Mouse (Mus musculus) neural tube, embryonic 14.5 days (tissue): ENCODE results near the gene Ccdc188. TPM values are rescaled to one million over a fixed set of nuclear protein-coding genes. Genes with fewer than 3 reads are reported as not detected.
A peak's percentile ranks its signal among the peaks of the same experiment; 100 is the strongest.

Source experiments
- ATAC-seq: fragments of 200-750 bp; cut with Nextera tagmentation; 2 replicates; pipeline ENCODE4 v1.8.0; 2017; ENCODE audit warnings: low read depth, mild to moderate bottlenecking, moderate TSS enrichment, moderate library complexity
- H3K27ac ChIP-seq: fragments of 300-500 bp; sonication (generic); 2 replicates; pipeline ENCODE4 v1.5.1; 2014; ENCODE audit warnings: low read depth, mild to moderate bottlenecking, control low read depth, low read length, moderate library complexity, mixed read lengths
- H3K27me3 ChIP-seq: fragments of 300-500 bp; sonication (generic); 2 replicates; pipeline ENCODE4 v1.6.1; 2014; ENCODE audit warnings: low read length; ENCODE audit not compliant: control insufficient read depth, insufficient read depth
- H3K36me3 ChIP-seq: fragments of 300-500 bp; sonication (generic); 2 replicates; pipeline ENCODE4 v1.6.1; 2014; ENCODE audit warnings: low read length, mixed read lengths; ENCODE audit not compliant: control insufficient read depth, insufficient read depth
- H3K4me1 ChIP-seq: fragments of 300-500 bp; sonication (generic); 2 replicates; pipeline ENCODE4 v1.6.1; 2014; ENCODE audit warnings: low read length; ENCODE audit not compliant: control insufficient read depth, insufficient read depth
- H3K4me2 ChIP-seq: fragments of 300-500 bp; sonication (generic); 2 replicates; pipeline ENCODE4 v1.6.1; 2014; ENCODE audit warnings: mild to moderate bottlenecking, low read depth, low read length, control low read depth
- H3K4me3 ChIP-seq: fragments of 300-500 bp; sonication (generic); 2 replicates; pipeline ENCODE4 v1.5.1; 2014; ENCODE audit warnings: low read depth, low read length, control low read depth, mixed read lengths
- H3K9ac ChIP-seq: fragments of 300-500 bp; sonication (generic); replicated peaks from 2 replicates; pipeline ENCODE4 v1.6.1; 2014; ENCODE audit warnings: low read depth, mild to moderate bottlenecking, control low read depth, low read length, mixed read lengths
- H3K9me3 ChIP-seq: fragments of 300-500 bp; sonication (generic); 2 replicates; pipeline ENCODE4 v1.6.1; 2016; ENCODE audit warnings: low read length; ENCODE audit not compliant: control insufficient read depth
- WGBS: fragments of 180-500 bp; shearing (Covaris S2); extraction: QIAGEN DNeasy Blood & Tissue Kit; methylation state at CpG from one replicate; pipeline ENCODE4 v1.1.7; 2014; 5-methylcytosine and 5-hydroxymethylcytosine counted together
- polyA plus RNA-seq: library from polyadenylated mRNA; unstranded; fragments of >200 nt; fragmentation: Nextera tagmentation; extraction: Ambion mirVana; gene quantifications from 2 replicates; pipeline ENCODE4 v1.2.1, GENCODE M21; 2014

The Ccdc188 gene
- polyA plus RNA-seq, 1 experiment from 2014 or later, result not detected

- H3K4me2 ChIP-seq, result peak overlapping the region; percentile 95; the same call in 1 of the 2 replicates
- peak overlapping the region; percentile 16; the same call in 1 of the 2 replicates for H3K9ac ChIP-seq
- 71% methylated on average over 10 of the region's 10 CpGs for WGBS
- H3K36me3 ChIP-seq, result peaks cover 31% of the 10 kb centered on the region
- H3K4me3 ChIP-seq, result peak overlapping the region; percentile 89; the same call in 1 of the 2 replicates
- H3K27me3 ChIP-seq, result no peaks in the 10 kb centered on the region
- H3K27ac ChIP-seq, result no peak overlapping the region; the same call in 1 of the 2 replicates
- ATAC-seq, result no peak
- peaks cover 29% of the 10 kb centered on the region for H3K4me1 ChIP-seq
- H3K9me3 ChIP-seq, result no peaks in the 10 kb centered on the region
Observed at GRCm38 (mm10) chr16:18250828-18251790, 33.4 kb downstream of the Ccdc188 start.

GRCm38 (mm10) chr16:18252736-18253135 lies 35.1 kb downstream of the Ccdc188 start:
- ATAC-seq, result no peak
- WGBS, result 86% methylated on average over 6 of the region's 6 CpGs
- peaks cover 45% of the 10 kb centered on the region for H3K36me3 ChIP-seq

GRCm38 (mm10) chr16:18253866-18254265 lies 36.2 kb downstream of the Ccdc188 start:
- Histone ChIP-seq H3K4me1 (peaks cover 17% of the 10 kb centered on the region), H3K4me3 (no peak overlapping the region), H3K4me2 (no peak overlapping the region), H3K27me3 (no peaks in the 10 kb centered on the region), H3K36me3 (peaks cover 53% of the 10 kb centered on the region), H3K9me3 (no peaks in the 10 kb centered on the region), H3K27ac (no peak overlapping the region), H3K9ac (no peak overlapping the region)
- 93% methylated on average over 1 of the region's 1 CpGs for WGBS
- ATAC-seq, result no peak

More at GRCm38 (mm10) chr16:18252736-18253135, 35.1 kb downstream of the Ccdc188 start:
- Histone ChIP-seq H3K4me2 (no peak overlapping the region), H3K27ac (no peak overlapping the region), H3K9ac (no peak overlapping the region), H3K4me1 (peaks cover 17% of the 10 kb centered on the region), H3K27me3 (no peaks in the 10 kb centered on the region), H3K9me3 (no peaks in the 10 kb centered on the region), H3K4me3 (no peak overlapping the region)

DNA sequence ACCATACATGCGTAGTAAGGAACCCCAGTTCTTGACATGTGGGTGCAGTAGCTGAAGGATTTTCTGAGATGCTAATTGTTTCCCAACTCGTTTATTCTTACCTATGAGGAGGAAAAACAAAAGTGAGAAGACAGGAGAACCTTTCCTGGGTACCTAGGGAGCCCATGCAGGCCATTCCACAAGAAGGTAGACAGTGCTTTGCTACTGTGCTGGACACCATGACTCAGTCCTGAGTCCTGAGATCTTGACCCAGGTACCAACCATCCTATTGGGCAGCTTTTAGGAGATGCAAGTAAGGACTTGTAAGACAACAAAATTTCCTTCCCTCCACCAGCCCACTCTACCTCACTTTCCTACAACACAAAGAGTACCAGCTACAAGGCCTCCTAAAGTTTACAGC lies 40.5 kb downstream of the Ccdc188 start, which contains the start of gene Gm49776:
Gene Gm49776 (minus strand): TSS at position 101 of the 400 bp plus-strand sequence.
- H3K9ac ChIP-seq, result no peak within 1 kb of the TSS
- H3K9me3 ChIP-seq, result no peaks in the 10 kb centered on the region
- peaks cover 69% of the 10 kb centered on the region for H3K36me3 ChIP-seq
- no peak within 1 kb of the TSS for H3K4me3 ChIP-seq
- ATAC-seq, result no peak
- WGBS, result 98% methylated on average over 2 of the region's 2 CpGs
- H3K4me2 ChIP-seq, result no peak within 1 kb of the TSS
- no peaks in the 10 kb centered on the region for H3K4me1 ChIP-seq
- no peaks in the 10 kb centered on the region for H3K27me3 ChIP-seq
- H3K27ac ChIP-seq, result no peak within 1 kb of the TSS

GRCm38 (mm10) chr16:18265024-18265423 lies 47.3 kb downstream of the Ccdc188 start:
- no peak overlapping the region for H3K9ac ChIP-seq
- no peak overlapping the region for H3K27ac ChIP-seq
- H3K9me3 ChIP-seq, result no peaks in the 10 kb centered on the region
- peaks cover 41% of the 10 kb centered on the region for H3K36me3 ChIP-seq
- WGBS, result 90% methylated on average over 2 of the region's 2 CpGs
- no peaks in the 10 kb centered on the region for H3K4me1 ChIP-seq
- no peak overlapping the region for H3K4me3 ChIP-seq
- no peaks in the 10 kb centered on the region for H3K27me3 ChIP-seq
- H3K4me2 ChIP-seq, result no peak overlapping the region
- ATAC-seq, result no peak

GRCm38 (mm10) chr16:18268182-18268581 lies 50.5 kb downstream of the Ccdc188 start:
- H3K9me3 ChIP-seq, result no peaks in the 10 kb centered on the region
- H3K36me3 ChIP-seq, result peaks cover 48% of the 10 kb centered on the region
- no peak overlapping the region for H3K9ac ChIP-seq
- H3K27me3 ChIP-seq, result no peaks in the 10 kb centered on the region
- 92% methylated on average over 5 of the region's 5 CpGs for WGBS
- H3K4me1 ChIP-seq, result no peaks in the 10 kb centered on the region
- H3K4me3 ChIP-seq, result no peak overlapping the region
- no peak for ATAC-seq
- H3K4me2 ChIP-seq, result no peak overlapping the region
- no peak overlapping the region for H3K27ac ChIP-seq

Other genes starting within 250 kb of the Ccdc188 start
- not detected in 2 replicates for gene Vpreb2, start 237.5 kb upstream of the Ccdc188 start, polyA plus RNA-seq
- gene Dgcr6, start 165.0 kb upstream of the Ccdc188 start, polyA plus RNA-seq, result 155 and 174 TPM in 2 replicates
- 2.2 and 2.5 TPM in 2 replicates for gene Prodh, start 127.7 kb upstream of the Ccdc188 start, polyA plus RNA-seq
- 27.4 and 36.4 TPM in 2 replicates for gene Rtn4r, start 90.2 kb upstream of the Ccdc188 start, polyA plus RNA-seq
- gene Zdhhc8, start 17.3 kb downstream of the Ccdc188 start, polyA plus RNA-seq, result 12.2 and 13.9 TPM in 2 replicates
- gene Trmt2a, start 30.8 kb downstream of the Ccdc188 start, polyA plus RNA-seq, result 78.4 and 81.5 TPM in 2 replicates
- 400 and 407 TPM in 2 replicates for gene Ranbp1, start 30.9 kb downstream of the Ccdc188 start, polyA plus RNA-seq
- not detected in 2 replicates for gene Gm49776, start 40.4 kb downstream of the Ccdc188 start, polyA plus RNA-seq
- 40.8 and 42.1 TPM in 2 replicates for gene Dgcr8, start 71.4 kb downstream of the Ccdc188 start, polyA plus RNA-seq
- gene Tango2, start 130.2 kb downstream of the Ccdc188 start, polyA plus RNA-seq, result 99.8 and 114 TPM in 2 replicates
- gene Arvcf, start 130.3 kb downstream of the Ccdc188 start, polyA plus RNA-seq, result 60.2 and 73.5 TPM in 2 replicates
- gene Txnrd2, start 208.5 kb downstream of the Ccdc188 start, polyA plus RNA-seq, result 21.3 and 25.4 TPM in 2 replicates
- 102 and 103 TPM in 2 replicates for gene Comt, start 209.0 kb downstream of the Ccdc188 start, polyA plus RNA-seq